Mouse (Mus musculus) intestine, embryonic 16.5 days (tissue): ENCODE results near the gene Shc2. TPM values are rescaled to one million over a fixed set of nuclear protein-coding genes. Genes with fewer than 3 reads are reported as not detected.

Experiments
- ATAC-seq: fragments of 200-750 bp; cut with Nextera tagmentation; 2 replicates; pipeline ENCODE4 v1.8.0; 2017; ENCODE audit warnings: moderate TSS enrichment, moderate library complexity
- H3K27ac ChIP-seq: fragments of 300-500 bp; sonication (generic); 2 replicates; pipeline ENCODE4 v1.5.1; 2014; ENCODE audit warnings: mild to moderate bottlenecking, low read length
- H3K27me3 ChIP-seq: fragments of 300-500 bp; sonication (generic); replicated peaks from 2 replicates; pipeline ENCODE4 v1.6.1; 2014; ENCODE audit warnings: low read length, control low read depth, mixed read lengths; ENCODE audit not compliant: control insufficient read depth, insufficient read depth
- H3K36me3 ChIP-seq: fragments of 300-500 bp; sonication (generic); 2 replicates; pipeline ENCODE4 v1.6.1; 2014; ENCODE audit warnings: low read length, control low read depth; ENCODE audit not compliant: control insufficient read depth, insufficient read depth
- H3K4me1 ChIP-seq: fragments of 300-500 bp; sonication (generic); 2 replicates; pipeline ENCODE4 v1.6.1; 2014; ENCODE audit warnings: low read length, control low read depth, mixed read lengths; ENCODE audit not compliant: control insufficient read depth, insufficient read depth
- H3K4me2 ChIP-seq: fragments of 300-500 bp; sonication (generic); 2 replicates; pipeline ENCODE4 v1.6.1; 2014; ENCODE audit warnings: low read depth, low read length, control low read depth
- H3K4me3 ChIP-seq: fragments of 300-500 bp; sonication (generic); 2 replicates; pipeline ENCODE4 v1.5.1; 2014; ENCODE audit warnings: mild to moderate bottlenecking, low read length
- H3K9ac ChIP-seq: fragments of 300-500 bp; sonication (generic); 2 replicates; pipeline ENCODE4 v1.6.1; 2014; ENCODE audit warnings: low read depth, low read length
- H3K9me3 ChIP-seq: fragments of 300-500 bp; sonication (generic); 2 replicates; pipeline ENCODE4 v1.6.1; 2016; ENCODE audit warnings: low read length, control low read depth; ENCODE audit not compliant: control insufficient read depth
- WGBS: fragments of 180-500 bp; shearing (Covaris S2); extraction: QIAGEN DNeasy Blood & Tissue Kit; methylation state at CpG from one replicate; pipeline ENCODE4 v1.1.7; 2014; 5-methylcytosine and 5-hydroxymethylcytosine counted together
- polyA plus RNA-seq: library from polyadenylated mRNA; unstranded; fragments of >200 nt; fragmentation: Nextera tagmentation; extraction: Ambion mirVana; gene quantifications from 2 replicates; pipeline ENCODE4 v1.2.1, GENCODE M21; 2015

Gene Shc2
- polyA plus RNA-seq, 1 experiment from 2014 or later = 1.1 TPM

DNA sequence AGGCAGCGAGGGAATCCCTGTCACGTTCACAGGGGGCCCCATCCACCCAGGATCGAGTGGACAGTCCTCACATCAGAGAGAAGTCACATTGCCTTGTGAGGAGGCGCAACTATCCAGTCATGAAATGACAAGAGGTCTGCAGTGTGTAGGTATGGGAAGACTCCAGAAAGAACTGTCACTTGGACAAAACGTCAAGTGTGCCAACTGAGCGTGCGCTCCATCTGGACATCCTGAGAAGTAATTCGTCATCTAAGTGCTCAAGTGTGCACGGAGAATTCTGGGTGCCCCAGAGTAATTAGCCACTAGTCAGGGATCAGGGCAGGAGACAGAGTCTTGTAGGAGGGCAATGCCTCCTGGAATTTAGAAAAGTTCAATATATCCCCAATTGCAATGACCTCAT is 12.3 kb downstream of the Shc2 start:
- ATAC-seq = no peak
- Histone ChIP-seq H3K9ac (no peak overlapping the region), H3K4me1 (no peaks in the 10 kb centered on the region), H3K9me3 (no peaks in the 10 kb centered on the region), H3K36me3 (no peaks in the 10 kb centered on the region), H3K27me3 (no peaks in the 10 kb centered on the region), H3K4me2 (no peak overlapping the region), H3K4me3 (no peak overlapping the region), H3K27ac (no peak overlapping the region)
- 73% methylated on average over 9 of the region's 9 CpGs for WGBS

DNA sequence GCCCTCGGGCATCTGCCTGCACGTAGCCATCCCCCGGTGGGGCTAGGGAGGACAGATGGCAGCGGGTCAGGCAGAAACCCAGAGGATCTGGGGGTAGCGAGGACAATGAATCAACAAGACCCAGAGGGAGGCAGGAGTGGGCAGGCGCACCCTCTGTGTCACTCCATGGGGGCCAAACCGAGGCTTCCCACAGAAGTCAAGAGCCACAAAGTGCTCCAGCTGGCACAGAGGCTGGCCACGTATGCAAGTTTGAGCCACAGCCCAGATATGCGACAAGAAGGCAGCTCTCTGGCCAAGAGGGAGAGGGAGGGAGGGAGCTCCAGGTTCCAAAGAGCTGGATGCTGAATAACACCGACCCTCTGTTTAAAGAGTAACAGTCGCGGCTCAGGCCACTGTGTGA is 13.8 kb downstream of the Shc2 start:
- Histone ChIP-seq H3K4me1 (no peaks in the 10 kb centered on the region), H3K27ac (no peak overlapping the region), H3K4me2 (no peak overlapping the region), H3K9ac (no peak overlapping the region), H3K27me3 (no peaks in the 10 kb centered on the region), H3K9me3 (no peaks in the 10 kb centered on the region), H3K36me3 (0 out of 2 replicates have a peak, but pooled peaks cover 3% of the 10 kb centered on the region), H3K4me3 (no peak overlapping the region)
- ATAC-seq = no peak
- 73% methylated on average over 12 of the region's 12 CpGs for WGBS

DNA sequence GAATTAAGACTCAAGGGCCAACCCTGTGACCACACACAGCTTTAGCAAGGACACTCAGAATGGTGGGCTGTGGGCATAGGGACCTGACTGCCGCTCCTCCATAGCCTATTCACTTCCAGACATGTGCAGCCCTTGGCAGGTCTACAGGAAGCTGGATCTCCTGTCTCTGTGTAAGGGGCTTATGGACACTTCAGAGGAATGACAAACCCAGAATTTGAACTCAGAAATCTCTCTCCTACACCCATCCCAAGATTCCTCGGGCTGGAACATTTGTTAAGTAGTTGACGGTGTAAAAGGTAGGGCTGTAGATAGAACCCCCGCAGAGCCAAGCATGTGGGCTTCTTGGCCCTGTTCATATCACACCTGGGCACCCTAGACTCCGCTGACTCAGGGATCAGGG is 21.3 kb downstream of the Shc2 start:
- Histone ChIP-seq H3K9ac (no peak overlapping the region), H3K4me1 (peaks cover 12% of the 10 kb centered on the region), H3K27me3 (peaks cover 21% of the 10 kb centered on the region), H3K4me3 (no peak overlapping the region), H3K27ac (peak overlapping the region; percentile 23; the same call in 1 of the 2 replicates), H3K4me2 (no peak overlapping the region), H3K9me3 (no peaks in the 10 kb centered on the region), H3K36me3 (0 out of 2 replicates have a peak, but pooled peaks cover 3% of the 10 kb centered on the region)
- WGBS = 87% methylated on average over 5 of the region's 5 CpGs
- no peak for ATAC-seq

DNA sequence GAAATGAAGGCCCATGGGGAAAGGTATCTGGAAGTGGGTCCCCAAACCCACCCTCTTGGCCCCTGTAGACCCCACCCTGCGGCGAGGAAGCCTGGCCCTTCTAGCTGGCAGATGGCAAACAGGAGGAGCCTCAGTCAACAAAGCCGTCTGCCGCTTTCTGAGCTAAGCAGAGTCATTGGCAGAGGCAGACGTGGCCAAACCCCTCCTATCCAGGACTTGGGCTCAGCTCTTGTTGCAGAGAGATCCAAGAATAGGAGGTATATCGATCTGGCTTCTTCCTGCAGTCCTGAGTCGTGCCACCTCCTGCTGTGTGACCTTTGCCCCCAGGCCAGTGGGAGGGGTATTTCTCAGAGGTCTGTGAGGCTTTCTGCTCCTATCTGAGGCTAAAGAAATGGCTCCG is 21.9 kb downstream of the Shc2 start:
- H3K27ac ChIP-seq = peak overlapping the region; percentile 23; the same call in 1 of the 2 replicates
- peaks cover 21% of the 10 kb centered on the region for H3K27me3 ChIP-seq
- peak; percentile 39 for ATAC-seq
- peaks cover 12% of the 10 kb centered on the region for H3K4me1 ChIP-seq
- H3K9ac ChIP-seq = no peak overlapping the region
- 0 out of 2 replicates have a peak, but pooled peaks cover 3% of the 10 kb centered on the region for H3K36me3 ChIP-seq
- H3K4me3 ChIP-seq = no peak overlapping the region
- no peak overlapping the region for H3K4me2 ChIP-seq
- H3K9me3 ChIP-seq = no peaks in the 10 kb centered on the region
- WGBS = 4% methylated on average over 8 of the region's 8 CpGs

DNA sequence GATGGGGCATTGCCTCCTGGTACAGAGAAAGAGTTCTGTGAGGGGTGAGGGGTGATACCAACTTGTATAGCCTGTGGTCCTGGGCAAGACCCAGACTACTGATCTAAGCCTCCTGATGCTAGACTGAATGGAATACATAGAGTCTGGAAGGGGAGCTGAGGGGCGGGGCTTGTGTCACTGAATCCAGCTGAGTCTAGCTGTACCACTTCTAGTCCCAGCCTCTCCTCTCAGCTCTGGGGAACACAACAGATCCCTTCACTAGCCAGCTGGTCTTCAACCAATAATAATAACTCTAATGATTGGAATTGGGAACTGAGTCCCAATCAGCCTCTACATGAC is 23.4 kb downstream of the Shc2 start:
- H3K27ac ChIP-seq = no peak overlapping the region
- no peaks in the 10 kb centered on the region for H3K9me3 ChIP-seq
- 89% methylated on average over 1 of the region's 1 CpGs for WGBS
- peak overlapping the region; percentile 98 for H3K4me2 ChIP-seq
- ATAC-seq = no peak; the same call in 1 of the 2 replicates
- no peak overlapping the region for H3K9ac ChIP-seq
- no peaks in the 10 kb centered on the region for H3K36me3 ChIP-seq
- peaks cover 21% of the 10 kb centered on the region for H3K27me3 ChIP-seq
- peaks cover 12% of the 10 kb centered on the region for H3K4me1 ChIP-seq
- peak overlapping the region; percentile 62 for H3K4me3 ChIP-seq

DNA sequence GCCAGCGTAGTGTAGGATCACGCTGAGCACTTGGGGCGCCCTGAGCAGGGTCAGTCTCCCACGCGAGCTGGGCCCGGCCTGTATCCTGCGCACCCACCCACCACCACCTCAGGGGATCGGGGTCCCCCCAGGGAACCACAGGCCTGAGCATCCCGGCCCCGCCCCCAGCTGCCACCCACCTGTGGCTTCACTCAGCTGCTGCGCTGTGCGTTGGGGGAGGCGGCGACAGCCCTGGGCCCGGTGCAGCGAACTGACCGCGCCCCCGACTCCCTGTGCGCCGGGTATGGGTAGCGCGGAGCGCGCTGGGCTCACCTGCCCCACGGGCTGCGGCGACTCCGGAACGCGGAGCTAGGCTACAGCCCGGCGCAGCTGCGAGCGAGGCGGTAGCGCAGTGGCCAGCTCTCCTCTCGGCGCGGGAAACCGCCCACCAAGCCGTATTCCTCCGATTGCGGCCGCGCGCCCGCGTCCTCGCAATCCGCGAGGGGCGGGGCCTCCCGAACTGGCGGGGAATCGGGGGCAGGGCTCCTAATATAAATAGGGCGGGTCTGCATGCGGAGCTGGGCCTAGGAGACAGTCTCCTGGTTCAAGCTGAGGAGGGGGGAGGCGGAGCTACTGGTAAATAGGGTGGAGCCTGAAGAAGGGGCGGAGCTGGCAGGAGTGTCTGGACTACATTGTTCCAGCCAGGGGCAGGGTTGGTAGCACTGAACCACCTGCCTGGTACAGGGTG is 24.0 kb downstream of the Shc2 start, which contains the start of gene C2cd4c:
Gene C2cd4c (minus strand): TSS at position 448 of the 727 bp plus-strand sequence.
- Histone ChIP-seq H3K9me3 (no peaks in the 10 kb centered on the region), H3K4me2 (peak within 1 kb of the TSS; percentile 98), H3K27me3 (peaks cover 21% of the 10 kb centered on the region), H3K27ac (no peak within 1 kb of the TSS), H3K4me1 (peaks cover 12% of the 10 kb centered on the region), H3K4me3 (peak within 1 kb of the TSS; percentile 62), H3K9ac (peak within 1 kb of the TSS; percentile 70), H3K36me3 (no peaks in the 10 kb centered on the region)
- peak; percentile 89 for ATAC-seq
- 1% methylated on average over 60 of the region's 60 CpGs for whole genome bisulfite sequencing

DNA sequence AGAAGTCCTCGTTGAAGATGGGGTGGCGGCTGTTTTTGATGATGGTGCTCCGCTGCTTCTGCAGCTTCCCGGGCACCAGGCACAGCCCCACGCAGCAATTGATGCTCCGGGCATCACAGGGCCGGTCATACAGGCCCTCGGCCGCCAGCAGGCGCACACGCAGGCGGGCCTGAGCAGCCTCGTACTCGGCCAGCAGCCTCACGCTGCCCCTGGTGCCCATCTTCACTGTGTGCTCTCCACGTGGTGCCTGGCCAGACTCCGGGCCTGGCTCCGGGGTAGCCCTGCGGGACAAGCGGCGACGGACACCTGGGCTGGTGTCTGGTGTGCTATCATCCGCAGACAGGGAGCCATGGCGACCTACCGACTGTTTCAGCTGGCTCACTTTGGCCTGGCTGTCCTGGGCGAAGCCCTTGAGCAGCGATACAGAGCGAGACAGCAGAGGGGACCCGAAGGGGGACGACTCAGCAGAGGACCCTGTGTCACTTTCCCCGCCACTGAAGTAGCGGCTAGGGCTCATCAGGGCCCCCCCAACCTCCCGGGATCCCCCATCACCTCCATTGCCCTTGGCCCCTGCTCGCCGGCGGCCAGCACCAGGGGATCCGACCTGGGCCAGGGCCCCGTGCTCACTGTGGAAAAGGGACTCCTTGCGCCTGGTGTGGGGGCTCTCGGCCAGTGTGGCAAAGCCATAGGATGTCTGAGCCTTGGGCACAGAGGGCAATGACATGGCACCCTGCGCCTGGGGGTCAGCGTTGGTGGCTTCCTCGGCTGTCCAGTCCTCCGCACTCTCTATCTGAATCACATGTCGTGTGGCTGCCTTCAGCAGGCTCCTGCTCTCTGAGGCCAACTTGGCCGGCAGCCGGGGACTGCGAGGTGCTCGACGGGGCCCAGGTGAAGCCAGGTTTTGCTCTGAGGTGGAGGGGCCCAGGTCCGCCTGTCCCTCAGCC is 25.3 kb downstream of the Shc2 start:
- H3K9ac ChIP-seq = no peak overlapping the region; the same call in 1 of the 2 replicates
- no peaks in the 10 kb centered on the region for H3K36me3 ChIP-seq
- H3K4me1 ChIP-seq = peaks cover 12% of the 10 kb centered on the region
- peak overlapping the region; percentile 12; the same call in 1 of the 2 replicates for H3K4me3 ChIP-seq
- peak overlapping the region; percentile 27; the same call in 1 of the 2 replicates for H3K4me2 ChIP-seq
- no peak for ATAC-seq
- no peak overlapping the region for H3K27ac ChIP-seq
- H3K9me3 ChIP-seq = no peaks in the 10 kb centered on the region
- WGBS = 23% methylated on average over 51 of the region's 51 CpGs
- peaks cover 23% of the 10 kb centered on the region for H3K27me3 ChIP-seq

DNA sequence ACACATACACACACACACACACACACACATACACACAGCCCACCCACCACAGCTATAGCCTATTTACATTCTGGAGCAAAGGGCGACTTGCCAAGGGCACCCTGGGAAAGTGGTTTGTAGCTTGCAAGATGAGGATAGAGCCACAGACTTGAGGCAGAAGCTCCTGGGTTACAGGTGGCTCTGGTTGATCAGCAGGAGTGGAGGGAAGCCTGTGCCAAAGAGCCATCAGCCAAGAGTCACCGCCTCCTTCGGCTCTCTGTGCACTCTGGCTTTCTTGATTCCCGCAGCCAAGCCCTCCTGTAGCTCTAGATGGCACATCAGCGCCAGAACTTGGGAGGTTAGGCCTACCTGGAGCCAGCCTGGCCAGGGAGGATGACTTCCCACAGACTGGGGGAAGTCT is 26.4 kb downstream of the Shc2 start:
- Histone ChIP-seq H3K4me2 (no peak overlapping the region), H3K9me3 (no peaks in the 10 kb centered on the region), H3K36me3 (no peaks in the 10 kb centered on the region), H3K9ac (no peak overlapping the region), H3K27me3 (peaks cover 23% of the 10 kb centered on the region), H3K27ac (no peak overlapping the region), H3K4me1 (peaks cover 12% of the 10 kb centered on the region), H3K4me3 (no peak overlapping the region)
- 40% methylated on average over 5 of the region's 5 CpGs for WGBS
- ATAC-seq = no peak

DNA sequence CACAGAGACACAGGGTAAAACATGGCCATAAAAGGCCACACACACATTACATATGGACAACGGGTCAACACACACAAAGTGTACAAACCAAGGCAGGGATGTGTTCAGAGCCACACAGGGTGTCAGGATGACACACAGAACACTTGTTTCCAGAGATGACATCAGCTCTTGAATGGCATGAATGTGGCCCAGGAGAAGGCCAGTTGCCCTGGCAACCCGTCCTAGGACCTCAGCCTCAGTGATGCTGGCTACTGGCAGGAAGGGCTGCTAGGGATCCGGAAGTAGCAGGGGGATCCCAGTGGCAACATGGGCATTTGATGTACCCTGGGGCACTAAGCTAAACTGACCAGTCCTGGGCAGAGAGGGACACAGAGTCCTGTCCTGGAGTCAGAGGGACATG is 28.4 kb downstream of the Shc2 start:
- Histone ChIP-seq H3K4me3 (no peak overlapping the region), H3K4me2 (no peak overlapping the region), H3K9me3 (no peaks in the 10 kb centered on the region), H3K27me3 (peaks cover 23% of the 10 kb centered on the region), H3K9ac (no peak overlapping the region), H3K36me3 (no peaks in the 10 kb centered on the region), H3K4me1 (peaks cover 12% of the 10 kb centered on the region), H3K27ac (no peak overlapping the region)
- ATAC-seq = no peak
- WGBS = 81% methylated on average over 3 of the region's 3 CpGs
